Mouse (Mus musculus) frontal cortex, adult (tissue): ENCODE data around the gene P2ry12.

ENCODE experiments used
- ATAC-seq: cut with Nextera tagmentation; 2 replicates; pipeline ENCODE4 v1.9.2; 2017; ENCODE audit warnings: mild to moderate bottlenecking, moderate library complexity, mixed read lengths; ENCODE audit not compliant: low TSS enrichment

P2ry12 gene

DNA sequence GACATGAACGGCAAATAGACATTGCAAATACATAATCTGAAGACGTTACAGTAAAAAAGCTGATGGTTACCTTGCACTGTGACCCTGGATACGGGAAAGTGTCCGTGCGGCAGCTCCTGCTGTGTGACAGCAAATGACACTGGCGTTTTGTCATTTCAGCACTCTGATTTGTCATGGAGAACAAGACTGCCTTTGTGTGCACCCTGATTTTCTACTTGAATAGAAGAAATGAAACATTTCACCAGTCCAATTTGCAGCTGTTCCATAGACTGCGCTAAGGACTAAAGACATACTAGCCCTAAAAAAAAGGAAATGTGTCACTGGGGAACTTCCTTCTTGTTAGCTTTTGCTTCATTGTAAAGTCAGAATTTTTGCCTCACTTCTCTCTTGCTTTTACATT is at the start of gene P2ry12:
TSS of gene P2ry12 (minus strand) at position 168 of the 400 bp plus-strand sequence.
- no peak for ATAC-seq

DNA sequence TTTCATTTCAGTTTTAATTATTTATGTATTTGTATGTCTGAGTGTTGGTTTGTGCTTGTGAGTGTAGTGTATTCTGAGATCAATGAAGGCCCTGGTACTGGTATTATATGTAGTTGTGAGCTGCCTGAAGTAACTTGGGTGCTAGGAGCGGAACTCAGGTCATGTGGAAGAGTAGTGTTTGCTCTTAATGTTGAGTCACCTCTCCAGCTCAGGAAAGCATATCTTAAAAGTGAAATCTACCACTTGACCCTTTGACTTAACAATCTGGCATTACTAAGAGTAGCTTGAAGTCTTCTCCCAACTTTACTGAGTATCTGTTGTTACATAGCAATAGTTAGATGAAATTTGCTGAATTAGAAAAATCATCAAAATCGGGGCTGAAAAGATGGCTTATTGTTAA is 42.8 kb upstream of the P2ry12 start:
- no peak for ATAC-seq

DNA sequence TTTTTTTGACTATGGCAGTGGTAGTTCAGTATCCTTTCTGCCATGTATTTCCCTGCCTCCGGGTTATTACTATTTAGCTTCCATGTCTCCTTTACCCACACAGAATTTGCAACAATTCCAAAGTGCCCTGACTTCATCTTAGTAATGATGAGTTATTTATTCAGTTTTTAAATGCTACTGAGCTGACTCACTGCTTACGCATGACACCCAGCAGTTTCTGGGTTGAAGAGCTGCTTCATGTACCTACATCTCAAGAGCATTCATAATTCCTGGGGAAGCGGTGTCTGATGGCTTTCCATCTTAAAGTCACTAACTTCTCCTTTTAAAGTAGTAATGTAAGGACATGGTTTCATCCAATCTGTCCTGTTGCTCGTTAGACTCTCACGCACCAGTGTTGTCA is 42.3 kb upstream of the P2ry12 start:
- no peak for ATAC-seq

DNA sequence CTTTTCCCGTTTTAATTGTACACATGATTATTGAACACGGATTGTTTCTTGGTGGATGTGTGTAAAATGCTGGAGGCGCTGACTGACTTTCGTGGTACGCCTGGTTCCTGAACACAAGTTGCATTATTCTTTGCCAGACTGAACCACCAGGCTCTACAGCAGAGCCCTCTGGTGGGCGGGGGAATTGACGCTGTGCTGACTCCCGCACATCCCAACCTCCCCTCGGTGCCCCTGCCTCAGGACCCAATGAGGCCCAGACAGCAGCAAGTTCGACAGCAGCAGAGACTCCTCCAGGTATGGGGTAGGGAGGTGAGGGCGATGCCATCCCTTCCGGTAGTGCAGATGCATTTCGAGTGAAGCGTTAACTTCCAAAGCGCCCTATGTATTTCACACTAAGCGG is 35.0 kb upstream of the P2ry12 start:
- ATAC-seq, result no peak

DNA sequence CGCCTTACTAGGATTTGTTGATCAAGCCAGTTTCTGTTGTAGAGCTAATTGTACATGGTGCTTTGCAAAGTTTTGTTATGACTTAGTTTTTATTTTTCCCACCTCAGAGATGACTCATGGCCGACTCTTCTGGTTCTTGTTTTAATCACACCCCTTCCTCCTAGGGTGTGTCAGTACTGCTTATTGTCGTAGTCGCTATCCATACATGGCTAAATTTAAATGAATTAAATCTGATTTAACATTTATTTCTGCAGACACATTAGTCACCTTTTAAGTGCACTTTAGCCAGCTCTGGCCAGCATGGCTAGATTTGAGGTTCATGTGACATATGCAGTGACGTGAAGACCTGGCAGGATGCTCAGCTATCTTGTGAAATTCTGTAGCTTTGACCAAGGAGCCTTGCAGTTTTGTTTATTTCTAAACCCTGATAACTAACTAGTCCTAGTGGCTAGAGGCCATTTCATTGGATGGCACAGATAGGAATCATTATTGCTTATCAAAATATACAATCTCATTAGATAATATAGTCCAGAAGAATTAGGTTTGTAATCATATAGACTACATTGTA is 34.0 kb upstream of the P2ry12 start:
- no peak for ATAC-seq

DNA sequence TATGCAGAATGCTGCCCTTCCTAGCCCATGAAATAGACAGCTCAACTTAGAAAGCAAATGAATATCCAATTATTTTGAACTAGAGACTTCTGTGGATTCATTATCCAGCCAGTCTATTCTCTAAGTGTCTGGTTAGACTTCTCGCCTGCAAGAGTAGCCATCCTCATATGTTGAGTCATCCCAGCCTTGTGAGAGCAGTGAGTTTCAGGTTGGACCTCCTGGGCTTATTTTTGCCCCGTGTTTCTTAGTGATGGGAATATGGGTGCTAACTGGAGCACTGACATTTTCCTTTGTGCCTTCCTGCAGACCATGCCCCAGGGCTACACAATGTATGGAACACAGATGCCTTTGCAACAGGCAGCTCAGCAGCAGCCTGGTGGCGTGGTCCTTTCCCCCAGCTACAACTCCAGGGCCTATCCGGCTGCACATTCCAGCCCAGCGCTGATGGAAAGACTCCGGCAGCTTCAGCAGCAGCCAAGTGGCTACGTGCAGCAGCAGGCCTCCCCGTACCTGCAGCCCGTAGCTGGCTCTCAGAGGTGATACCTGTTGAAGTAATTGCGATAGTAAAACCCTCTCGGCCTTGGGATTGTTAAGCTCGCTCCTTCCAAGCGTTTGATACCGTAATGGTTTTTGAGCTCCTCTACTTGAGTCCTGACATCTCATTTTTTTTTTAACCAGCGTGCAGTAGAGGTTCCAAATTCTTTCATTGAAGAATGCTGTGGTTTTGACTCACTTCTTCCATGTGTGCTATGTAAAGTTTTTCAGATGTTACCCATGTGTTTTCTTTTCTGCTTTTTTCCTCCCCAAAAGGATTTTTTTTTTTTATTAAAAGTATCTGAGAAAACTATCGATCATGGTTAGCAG is 33.3 kb upstream of the P2ry12 start:
- ATAC-seq, result no peak

DNA sequence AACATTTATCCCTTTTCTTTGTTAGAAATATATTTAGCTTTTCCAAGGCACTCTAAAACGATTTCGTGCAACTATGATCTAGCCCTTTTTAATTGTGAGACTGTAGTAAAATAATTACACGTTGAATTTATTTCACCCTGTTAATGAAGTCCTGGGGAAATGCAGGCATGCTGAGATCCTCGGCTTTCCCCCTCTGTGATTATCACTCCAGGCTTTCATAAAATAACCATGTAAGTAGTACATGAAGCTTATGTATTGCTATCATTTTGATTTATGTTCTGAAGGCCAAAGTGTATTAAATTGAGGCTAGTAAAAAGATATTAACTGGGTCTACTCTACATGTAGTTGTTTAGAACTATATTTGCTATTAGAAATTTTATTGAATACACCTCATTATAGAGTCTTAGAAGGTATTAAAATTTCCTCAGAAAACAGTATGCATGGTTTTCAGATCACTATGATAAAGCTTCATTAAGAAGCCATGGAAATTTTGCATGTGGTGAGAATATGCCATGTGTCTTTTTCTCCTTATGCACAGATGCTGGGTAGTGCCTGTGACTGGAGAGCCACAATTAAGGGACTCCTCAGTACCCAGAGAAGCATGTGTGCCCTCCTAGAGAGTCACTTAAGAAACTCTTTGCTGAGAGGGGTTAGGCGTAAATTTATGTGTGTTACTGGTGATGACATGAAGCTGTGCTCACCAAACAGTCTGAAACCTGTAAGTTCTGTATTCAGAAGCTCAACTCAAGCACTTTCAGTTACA is 30.9 kb upstream of the P2ry12 start:
- ATAC-seq, result no peak

DNA sequence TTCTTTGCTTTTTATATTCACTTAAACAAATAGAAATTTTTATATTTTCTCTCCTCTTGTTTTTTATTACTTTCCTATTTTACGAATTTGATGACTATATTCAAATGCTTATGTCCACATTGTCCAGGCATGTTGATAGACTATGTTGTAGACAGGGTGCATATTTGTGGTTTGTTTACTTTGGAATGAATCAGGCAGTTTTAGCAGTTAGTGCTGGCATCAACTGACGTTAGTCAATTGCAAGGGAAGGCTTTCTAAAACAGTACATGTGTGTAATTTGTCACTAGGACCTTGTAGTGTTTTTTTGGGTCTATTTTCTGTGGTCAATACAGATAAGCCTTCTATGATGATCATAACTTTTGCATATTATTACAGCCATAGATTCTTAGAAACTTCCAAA is 27.9 kb upstream of the P2ry12 start:
- no peak for ATAC-seq

DNA sequence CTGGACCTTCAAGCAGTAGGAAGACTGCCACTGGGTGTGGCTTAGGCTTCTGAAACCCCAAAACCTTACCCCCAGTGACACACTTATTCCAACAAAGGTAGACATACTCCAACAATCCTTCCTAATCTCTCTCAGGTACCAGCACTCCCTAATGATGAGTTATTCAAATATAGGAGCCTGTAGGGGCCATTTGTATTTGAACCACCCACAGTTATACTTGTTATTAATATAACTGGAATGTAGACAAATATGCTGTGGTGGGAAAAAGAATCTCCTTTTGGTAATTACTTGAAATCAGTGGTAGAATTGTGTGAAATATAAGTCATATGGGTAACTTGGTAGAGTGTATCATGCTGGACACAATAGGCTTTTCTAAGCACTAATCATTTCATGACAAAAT is 15.9 kb upstream of the P2ry12 start:
- no peak for ATAC-seq

DNA sequence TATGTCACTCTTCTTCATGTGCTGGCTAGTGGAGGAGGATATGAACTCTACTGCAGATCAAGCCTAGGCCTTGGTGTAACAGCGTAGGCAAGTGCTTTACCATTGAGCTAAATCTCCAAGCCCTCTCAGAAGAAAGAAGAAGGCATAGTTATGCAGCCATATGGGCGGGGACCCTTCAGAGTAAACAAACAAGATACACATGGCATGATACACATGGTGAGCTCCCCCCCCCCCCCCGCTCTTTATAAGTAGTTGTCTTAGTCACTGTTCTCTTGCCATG is 15.5 kb upstream of the P2ry12 start:
- no peak for ATAC-seq

DNA sequence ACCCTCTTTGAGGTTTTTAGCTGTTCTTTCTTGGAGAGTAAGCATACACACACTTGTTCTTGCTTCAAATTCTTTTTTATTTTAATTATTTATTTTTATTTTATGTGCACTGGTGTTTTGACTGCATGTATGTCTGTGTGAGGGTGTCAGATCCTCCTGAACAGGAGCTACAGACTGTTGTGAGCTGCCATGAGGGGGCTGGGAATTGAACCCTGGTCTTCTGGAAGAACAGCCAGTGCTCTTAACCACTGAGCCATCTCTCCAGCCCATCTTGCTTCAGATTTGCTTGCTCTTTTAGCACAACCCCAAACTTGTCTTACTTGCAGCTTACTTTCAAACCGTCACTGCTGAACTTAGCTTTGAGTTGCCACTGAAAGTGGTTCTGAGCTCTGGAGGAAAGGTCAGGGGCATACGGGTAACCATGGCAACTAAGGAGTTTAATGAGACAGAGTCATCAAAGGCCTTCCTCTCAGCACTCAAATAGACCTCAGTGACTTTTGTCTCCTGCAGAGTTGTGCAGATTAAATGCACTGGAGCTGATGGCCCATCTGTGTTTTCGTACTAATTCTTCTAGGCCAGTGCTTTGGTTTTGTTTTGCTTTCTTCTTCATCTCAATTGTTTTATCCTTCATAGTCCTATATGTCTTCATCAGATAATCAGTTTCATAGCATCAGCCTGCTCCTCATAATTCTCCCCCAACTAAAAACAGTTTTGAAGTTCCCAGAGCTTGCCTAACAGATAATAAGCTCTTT is 15.0 kb upstream of the P2ry12 start:
- no peak for ATAC-seq

DNA sequence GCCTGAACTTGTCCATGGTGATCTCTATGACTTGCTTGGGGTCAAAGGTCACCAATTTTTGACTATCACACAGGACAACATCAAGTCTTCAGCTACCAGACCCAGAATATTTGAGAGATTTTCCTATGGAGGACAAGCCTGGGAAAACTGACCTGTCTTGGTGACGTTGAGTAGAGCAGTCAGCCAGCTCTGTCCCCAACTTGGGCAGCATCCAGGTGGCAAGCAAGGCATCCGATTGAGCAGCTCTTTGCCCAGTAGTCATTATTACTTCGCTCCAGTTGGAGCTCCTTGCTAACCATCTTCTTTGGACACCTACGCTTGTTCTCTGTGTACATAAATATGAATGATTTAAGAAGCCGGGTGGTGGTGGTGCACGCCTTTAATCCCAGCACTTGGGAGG is 8.1 kb upstream of the P2ry12 start:
- ATAC-seq, result no peak

DNA sequence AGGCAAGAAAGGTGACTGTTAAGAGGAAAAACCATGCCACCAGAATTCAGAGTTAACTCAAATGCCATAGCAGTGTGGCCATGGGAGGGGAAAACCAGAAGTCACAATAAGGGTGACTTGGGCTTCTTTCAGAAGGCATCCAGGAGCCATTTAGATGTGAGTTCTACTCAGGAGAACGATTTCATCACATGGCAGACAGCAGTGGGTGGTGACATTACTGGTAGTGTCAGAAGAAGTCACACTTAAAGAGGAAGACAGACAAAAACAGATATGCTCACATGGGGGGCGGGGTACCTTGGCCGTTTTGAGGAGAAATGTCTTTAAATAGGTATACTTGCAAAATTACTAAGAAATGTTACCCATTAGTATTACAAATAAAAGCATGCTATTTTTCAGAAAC is 1.3 kb upstream of the P2ry12 start:
- no peak for ATAC-seq

DNA sequence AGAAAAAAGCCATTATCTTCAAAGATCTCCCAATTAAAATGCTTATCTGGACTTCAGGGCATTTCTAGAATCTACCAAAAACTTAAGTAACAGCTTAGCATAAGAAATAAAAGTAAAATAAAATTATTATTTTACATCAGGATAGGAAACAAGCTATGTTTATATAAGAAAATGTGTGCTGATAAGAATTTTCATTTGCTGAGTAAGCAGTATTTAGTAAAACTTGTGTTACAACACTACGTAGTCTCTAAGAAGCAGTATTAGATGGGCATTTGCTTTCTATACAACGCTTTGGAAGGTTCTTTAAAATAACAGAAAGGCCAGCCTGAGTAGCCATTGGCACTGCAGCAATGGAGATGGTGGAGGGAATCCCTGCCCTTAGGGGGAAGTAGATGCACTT is 746 bp upstream of the P2ry12 start:
- no peak for ATAC-seq

DNA sequence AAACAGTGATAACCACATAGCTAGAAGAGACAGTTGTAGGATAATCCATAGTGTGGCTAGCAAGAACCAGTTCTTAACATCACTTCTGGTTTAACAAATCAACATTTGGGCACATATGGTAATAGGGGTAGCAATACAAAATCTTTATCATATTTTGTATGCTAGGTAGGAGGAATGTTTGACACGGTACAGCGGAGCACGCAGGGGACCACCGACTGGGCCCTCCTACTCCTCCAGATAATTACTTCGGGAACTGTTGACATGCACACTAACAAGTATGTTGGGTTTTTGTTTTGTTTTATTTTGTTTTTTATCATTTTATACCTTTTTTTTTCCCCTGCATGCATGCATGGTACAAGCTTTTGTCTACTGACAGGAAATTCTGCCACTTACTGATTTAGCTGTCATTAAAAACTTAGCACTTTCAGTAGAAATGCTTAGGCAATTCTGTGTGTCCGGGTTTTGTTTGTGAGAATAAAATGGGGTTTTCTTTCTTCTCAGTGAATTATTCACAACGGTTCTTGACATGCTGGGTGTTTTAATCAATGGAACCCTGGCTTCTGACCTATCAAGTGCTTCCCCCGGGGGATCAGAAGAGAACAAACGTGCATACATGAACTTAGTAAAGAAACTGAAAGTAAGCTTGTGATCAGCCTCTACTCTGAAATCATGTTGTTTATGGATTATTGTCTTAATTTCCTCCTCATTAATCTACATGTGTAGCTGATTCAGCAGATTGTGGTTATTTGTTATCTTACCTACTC is 780 bp downstream of the P2ry12 start:
- ATAC-seq, result no peak

DNA sequence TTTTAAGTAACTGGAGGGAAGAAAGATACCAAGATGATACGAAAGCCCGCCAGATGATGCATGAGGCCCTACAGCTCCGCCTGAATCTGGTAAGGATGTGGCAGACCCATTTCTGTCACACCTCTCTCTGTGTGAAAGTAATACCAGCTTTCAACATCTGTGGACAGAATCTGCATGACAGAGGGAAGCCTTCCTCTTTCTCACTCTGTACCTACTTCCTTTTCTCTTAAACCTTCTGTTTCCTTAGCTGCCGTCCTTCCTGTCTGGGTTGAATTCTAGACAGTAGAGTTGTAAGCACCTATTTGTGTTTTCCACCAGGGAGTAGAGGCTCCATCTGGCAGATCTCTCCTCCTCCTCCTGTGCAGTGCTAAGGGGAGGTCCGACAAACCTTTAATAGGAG is 1.9 kb downstream of the P2ry12 start:
- peak; percentile 44 for ATAC-seq

DNA sequence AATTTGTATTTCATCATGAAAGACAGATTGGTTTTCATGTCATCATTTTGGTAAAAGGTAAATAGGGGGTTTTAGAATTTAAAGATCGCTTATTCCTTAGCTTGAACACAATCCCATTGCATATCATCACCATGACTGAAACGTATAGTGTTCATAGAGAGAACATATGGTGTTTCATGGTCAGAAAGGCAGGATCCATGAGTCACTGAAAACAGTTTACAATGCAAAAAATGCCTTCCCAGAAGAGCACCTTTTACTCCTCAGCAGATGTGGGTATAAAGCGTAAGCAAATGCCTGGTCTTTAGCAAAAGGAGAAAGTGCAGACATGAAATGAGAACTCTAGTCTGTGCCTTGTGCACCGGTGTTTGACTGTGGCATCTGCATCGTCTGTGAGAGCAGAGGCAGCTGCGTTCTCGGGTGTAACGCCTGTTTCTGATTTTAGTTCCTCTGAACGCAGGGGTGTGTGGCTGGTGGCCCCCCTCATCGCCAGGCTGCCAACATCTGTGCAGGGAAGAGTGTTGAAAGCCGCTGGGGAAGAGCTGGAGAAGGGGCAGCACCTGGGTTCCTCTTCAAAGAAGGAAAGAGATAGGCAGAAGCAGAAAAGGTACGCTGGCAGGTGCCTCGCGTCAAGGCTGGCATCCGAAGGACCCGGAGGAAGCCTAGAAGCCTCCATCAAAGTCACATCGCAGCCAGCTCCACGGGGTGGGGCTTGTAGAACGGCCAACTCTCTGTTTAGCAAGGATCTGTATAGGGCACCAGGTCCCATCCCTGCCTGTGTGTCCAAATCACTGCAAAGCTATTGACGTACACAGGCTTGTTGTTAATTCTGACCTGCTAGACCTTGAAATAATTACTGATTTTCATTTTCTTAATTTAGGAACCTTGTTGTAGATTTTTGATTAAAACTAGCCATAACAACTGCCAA is 4.7 kb downstream of the P2ry12 start:
- ATAC-seq, result peak; percentile 60

DNA sequence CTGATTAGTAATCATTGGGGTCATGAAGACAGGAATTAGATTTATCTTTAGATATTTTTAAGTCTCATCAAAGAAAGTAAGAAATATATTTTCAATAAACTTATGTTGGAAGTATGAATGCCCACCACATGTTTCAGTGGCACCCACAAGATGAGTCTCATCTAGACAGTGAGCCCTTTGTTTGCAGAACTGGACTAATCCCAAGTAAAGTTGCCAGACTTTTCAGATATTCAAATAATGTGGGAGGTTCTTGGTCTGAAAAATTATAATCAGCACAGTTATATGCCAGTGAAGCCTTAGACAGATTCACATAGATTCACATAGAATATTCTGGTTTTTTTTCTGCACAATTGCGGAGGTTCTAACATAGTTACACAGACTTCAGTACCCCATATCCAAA is 12.2 kb downstream of the P2ry12 start:
- ATAC-seq, result no peak

DNA sequence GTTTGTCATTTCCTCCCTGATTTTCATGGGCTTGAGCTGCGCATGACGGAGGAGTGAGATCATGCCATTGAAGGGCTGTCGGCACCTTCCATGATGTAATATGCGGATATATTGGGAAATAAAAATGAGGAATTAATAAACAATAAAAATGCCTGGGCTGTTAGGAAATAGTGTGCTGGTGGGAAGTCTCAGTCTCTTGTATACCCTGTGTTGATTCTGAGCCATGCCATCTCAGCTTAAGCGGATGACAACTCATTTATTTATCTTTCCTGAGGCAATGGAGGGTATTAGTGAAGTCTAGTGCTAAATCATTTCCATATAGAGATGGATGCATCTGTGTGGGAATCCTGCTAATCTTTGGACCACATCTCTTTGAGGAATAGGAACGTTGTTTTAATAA is 14.6 kb downstream of the P2ry12 start:
- no peak for ATAC-seq

DNA sequence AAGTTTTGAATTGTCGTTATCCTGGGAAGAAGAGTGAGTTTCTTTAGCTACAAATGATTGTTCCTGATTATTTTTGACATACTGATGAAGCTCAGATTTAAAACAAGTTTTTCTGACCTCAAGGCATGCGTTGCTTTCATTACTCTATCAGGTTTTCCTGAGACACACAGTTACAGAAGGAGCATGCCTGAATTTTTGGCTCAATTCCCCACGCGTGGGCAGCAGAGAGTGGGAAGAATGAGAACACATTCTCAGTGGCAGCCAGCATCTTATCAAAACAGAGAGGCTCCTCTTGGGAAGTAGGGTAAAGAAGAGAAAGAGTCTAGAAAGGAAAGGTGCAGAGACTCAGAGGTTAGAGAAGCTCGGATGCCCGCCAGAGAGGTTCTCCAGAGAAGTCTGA is 19.3 kb downstream of the P2ry12 start:
- ATAC-seq, result peak; percentile 98

DNA sequence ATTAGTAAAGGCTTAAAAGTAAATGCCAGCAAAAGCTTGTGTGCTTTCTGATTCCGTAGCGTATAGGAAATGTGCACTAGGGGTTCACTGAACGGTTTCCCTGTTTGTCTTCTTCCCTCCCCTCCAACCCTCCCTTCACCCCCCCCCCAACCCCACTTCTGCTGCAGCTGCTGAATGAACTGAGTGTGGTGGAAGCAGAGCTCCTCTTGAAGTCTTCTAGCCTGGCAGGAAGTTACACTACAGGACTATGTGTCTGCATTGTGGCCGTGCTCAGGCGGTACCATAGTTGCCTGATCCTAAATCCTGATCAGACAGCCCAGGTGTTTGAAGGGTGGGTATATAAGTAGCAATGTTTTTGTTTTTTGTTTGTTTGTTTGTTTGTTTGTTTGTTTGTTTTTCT is 27.8 kb downstream of the P2ry12 start:
- no peak for ATAC-seq
